Mouse (Mus musculus) intestine, embryonic 14.5 days (tissue): ENCODE measurements around the gene Clstn1. TPM values are rescaled to one million over a fixed set of nuclear protein-coding genes. Genes with fewer than 3 reads are reported as not detected.

Experiments
- ATAC-seq: fragments of 200-750 bp; cut with Nextera tagmentation; replicated peaks from 2 replicates; pipeline ENCODE4 v1.8.0; 2017; ENCODE audit warnings: low read depth, moderate number of reproducible peaks, moderate TSS enrichment, moderate library complexity; ENCODE audit not compliant: low FRiP score, low TSS enrichment
- DNase-seq: peaks from one replicate; pipeline ENCODE4 v3.0.0-alpha.2; 2018; ENCODE audit warnings: low spot score
- H3K27ac ChIP-seq: fragments of 300-500 bp; sonication (generic); 2 replicates; pipeline ENCODE4 v1.5.1; 2014; ENCODE audit warnings: low read depth, mild to moderate bottlenecking, control low read depth
- H3K27me3 ChIP-seq: fragments of 300-500 bp; sonication (generic); replicated peaks from 2 replicates; pipeline ENCODE4 v1.6.1; 2014; ENCODE audit warnings: low read length, control low read depth; ENCODE audit not compliant: control insufficient read depth, insufficient read depth
- H3K36me3 ChIP-seq: fragments of 300-500 bp; sonication (generic); 2 replicates; pipeline ENCODE4 v1.6.1; 2014; ENCODE audit warnings: low read length, control low read depth; ENCODE audit not compliant: control insufficient read depth, insufficient read depth
- H3K4me1 ChIP-seq: fragments of 300-500 bp; sonication (generic); replicated peaks from 2 replicates; pipeline ENCODE4 v1.6.1; 2014; ENCODE audit warnings: low read length, control low read depth, mixed read lengths; ENCODE audit not compliant: control insufficient read depth, insufficient read depth
- H3K4me2 ChIP-seq: fragments of 300-500 bp; sonication (generic); 2 replicates; pipeline ENCODE4 v1.6.1; 2014; ENCODE audit warnings: low read length
- H3K4me3 ChIP-seq: fragments of 300-500 bp; sonication (generic); 2 replicates; pipeline ENCODE4 v1.5.1; 2014; ENCODE audit warnings: low read depth, low read length, control low read depth, mixed read lengths
- H3K9ac ChIP-seq: fragments of 300-500 bp; sonication (generic); 2 replicates; pipeline ENCODE4 v1.6.1; 2014; ENCODE audit warnings: mild to moderate bottlenecking, low read length
- H3K9me3 ChIP-seq: fragments of 300-500 bp; sonication (generic); 2 replicates; pipeline ENCODE4 v1.6.1; 2016; ENCODE audit warnings: low read length, control low read depth; ENCODE audit not compliant: control insufficient read depth
- WGBS: fragments of 180-500 bp; shearing (Covaris S2); extraction: QIAGEN DNeasy Blood & Tissue Kit; methylation state at CpG from one replicate; pipeline ENCODE4 v1.1.7; 2014; 5-methylcytosine and 5-hydroxymethylcytosine counted together
- polyA plus RNA-seq: library from polyadenylated mRNA; unstranded; fragments of >200 nt; fragmentation: Nextera tagmentation; extraction: Ambion mirVana; gene quantifications from 2 replicates; pipeline ENCODE4 v1.2.1, GENCODE M21; 2014

The Clstn1 gene
- polyA plus RNA-seq, 1 experiment from 2014 or later: 30.8 TPM

DNA sequence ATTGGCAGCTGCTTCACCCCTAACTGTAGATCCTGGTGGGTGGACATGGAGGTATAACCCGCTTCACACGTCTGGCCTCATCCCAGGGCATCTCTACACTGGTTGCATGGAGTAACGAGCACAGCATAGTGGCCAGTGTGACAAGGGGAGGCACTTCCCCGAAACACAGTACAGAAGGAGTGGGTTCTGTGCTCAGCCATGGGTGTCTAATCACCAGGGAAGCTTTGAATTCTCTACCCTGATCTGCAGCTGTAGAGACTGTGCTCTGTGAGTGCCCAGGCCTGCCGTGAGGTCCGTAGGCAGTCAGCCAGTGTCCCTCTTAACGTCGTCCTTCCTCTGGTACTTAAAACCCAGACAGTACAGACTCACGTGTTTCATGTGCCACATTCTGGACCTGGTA, 54.6 kb downstream of the Clstn1 start:
- no peak for ATAC-seq
- H3K9me3 ChIP-seq: no peaks in the 10 kb centered on the region
- no peak overlapping the region for H3K27ac ChIP-seq
- WGBS: 67% methylated on average over 9 of the region's 9 CpGs
- no peak overlapping the region for H3K9ac ChIP-seq
- peaks cover 69% of the 10 kb centered on the region for H3K36me3 ChIP-seq
- H3K4me2 ChIP-seq: no peak overlapping the region
- no peaks in the 10 kb centered on the region for H3K4me1 ChIP-seq
- no peaks in the 10 kb centered on the region for H3K27me3 ChIP-seq
- H3K4me3 ChIP-seq: no peak overlapping the region
- DNase-seq: no peak

DNA sequence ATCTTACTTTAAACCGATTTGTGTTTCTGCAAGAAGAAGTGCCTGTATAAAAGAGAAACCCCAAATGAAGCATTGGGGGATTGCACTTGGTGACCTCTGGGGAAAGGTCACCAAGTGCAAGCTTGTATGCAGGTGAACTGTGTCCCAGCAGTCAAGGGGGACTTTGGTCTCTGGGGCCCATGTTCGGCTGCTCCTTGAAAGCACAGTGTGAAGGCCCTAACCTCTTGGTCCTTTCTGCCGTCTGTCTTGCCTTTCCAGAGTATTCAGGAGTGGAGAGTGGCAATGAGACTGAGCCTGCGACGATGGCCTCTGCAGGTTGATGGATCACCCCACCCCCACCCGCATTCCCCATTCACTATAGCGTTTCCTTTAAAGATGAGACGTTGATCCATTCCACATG, 55.1 kb downstream of the Clstn1 start:
- Histone ChIP-seq H3K4me2 (no peak overlapping the region), H3K36me3 (peaks cover 69% of the 10 kb centered on the region), H3K9ac (no peak overlapping the region), H3K4me3 (no peak overlapping the region), H3K27ac (no peak overlapping the region), H3K4me1 (no peaks in the 10 kb centered on the region), H3K27me3 (no peaks in the 10 kb centered on the region), H3K9me3 (no peaks in the 10 kb centered on the region)
- no peak for ATAC-seq
- no peak for DNase-seq
- 54% methylated on average over 8 of the region's 8 CpGs for WGBS

DNA sequence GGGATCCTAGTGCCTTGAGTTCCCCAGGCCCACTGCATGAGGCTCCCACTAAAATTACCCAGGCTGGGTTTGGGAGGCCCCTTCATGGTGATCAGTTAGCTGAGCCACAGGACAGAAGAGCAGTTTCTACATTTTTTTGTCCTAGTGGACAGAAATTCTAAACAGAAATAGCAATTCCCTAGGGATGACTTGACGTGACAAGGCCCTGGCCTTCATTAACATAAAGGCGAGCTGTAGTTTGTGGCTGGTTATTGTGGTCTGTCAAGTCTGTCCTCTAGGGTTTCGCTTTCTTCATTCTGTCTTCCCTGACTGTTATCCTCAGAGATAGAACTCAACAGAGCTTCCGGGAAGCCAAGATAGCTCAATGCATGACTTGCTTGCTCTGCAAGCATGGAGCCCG, 55.7 kb downstream of the Clstn1 start:
- DNase-seq (no peak), ATAC-seq (no peak)
- no peaks in the 10 kb centered on the region for H3K4me1 ChIP-seq
- H3K4me2 ChIP-seq: no peak overlapping the region
- 86% methylated on average over 5 of the region's 5 CpGs for WGBS
- H3K4me3 ChIP-seq: no peak overlapping the region
- no peak overlapping the region for H3K27ac ChIP-seq
- peaks cover 72% of the 10 kb centered on the region for H3K36me3 ChIP-seq
- H3K9ac ChIP-seq: no peak overlapping the region
- no peaks in the 10 kb centered on the region for H3K9me3 ChIP-seq
- no peaks in the 10 kb centered on the region for H3K27me3 ChIP-seq

DNA sequence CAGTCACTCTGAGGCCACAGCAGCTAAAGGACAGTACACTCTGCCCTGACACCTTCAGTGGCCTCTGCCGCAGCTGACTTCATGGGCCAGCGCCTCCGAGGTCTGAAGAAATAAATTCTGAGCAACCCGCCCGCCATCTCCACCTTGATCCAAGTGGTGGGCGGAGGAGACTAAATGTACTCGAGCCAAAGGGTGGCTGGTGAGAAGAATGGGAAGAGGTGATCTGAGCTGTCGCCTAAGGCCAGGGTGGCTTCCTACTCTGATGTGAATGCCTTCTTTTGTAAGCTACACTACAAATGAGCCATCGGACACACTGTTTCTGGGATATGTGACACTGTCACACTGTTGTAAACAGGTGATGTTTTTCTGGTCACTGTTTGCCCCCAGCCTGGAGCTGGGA, 59.5 kb downstream of the Clstn1 start:
- no peaks in the 10 kb centered on the region for H3K9me3 ChIP-seq
- DNase-seq: no peak
- H3K4me3 ChIP-seq: no peak overlapping the region
- ATAC-seq: no peak
- no peak overlapping the region for H3K9ac ChIP-seq
- H3K27me3 ChIP-seq: no peaks in the 10 kb centered on the region
- H3K27ac ChIP-seq: no peak overlapping the region
- H3K4me1 ChIP-seq: no peaks in the 10 kb centered on the region
- WGBS: 92% methylated on average over 9 of the region's 9 CpGs
- no peak overlapping the region for H3K4me2 ChIP-seq
- peaks cover 67% of the 10 kb centered on the region for H3K36me3 ChIP-seq

DNA sequence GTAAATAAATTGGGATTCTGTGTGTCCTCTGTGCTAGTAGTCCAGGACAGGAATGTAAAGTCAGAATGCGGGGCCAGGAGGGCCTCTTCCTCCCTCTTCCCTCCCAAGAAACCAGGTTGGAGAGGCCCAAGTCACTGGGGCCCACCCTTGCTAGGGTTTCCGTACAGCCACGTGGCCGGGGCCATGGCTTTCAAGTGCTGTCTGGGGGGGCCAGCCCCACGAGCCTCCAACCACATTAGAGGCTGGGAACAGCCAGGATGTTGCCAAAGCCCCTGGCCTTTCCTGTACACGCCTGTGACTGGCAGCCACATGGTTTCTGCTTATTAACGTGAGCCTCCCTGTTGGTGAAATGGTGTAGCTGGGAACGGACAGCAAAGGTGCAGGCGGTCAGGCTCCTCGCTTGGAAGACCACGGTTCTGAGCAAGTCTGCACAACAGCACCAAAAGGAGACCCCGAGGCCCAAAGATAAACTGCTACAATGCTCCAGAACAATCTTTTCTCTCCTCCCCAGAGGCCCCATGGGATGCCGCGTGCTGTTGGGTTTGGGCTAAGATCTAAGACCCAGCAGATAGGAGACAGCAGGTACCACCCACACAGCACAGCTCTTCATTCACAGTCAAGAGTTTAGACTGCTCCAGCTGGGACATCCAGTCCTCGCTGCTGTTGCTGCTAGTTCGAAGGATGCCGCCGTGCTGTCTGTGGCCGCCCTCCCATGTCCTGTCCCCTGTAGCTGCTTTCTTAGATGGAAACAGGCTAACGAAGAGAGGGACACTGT, 62.0 kb downstream of the Clstn1 start:
- peaks cover 47% of the 10 kb centered on the region for H3K36me3 ChIP-seq
- no peaks in the 10 kb centered on the region for H3K9me3 ChIP-seq
- no peak overlapping the region for H3K4me2 ChIP-seq
- no peaks in the 10 kb centered on the region for H3K27me3 ChIP-seq
- WGBS: 79% methylated on average over 20 of the region's 20 CpGs
- no peak overlapping the region for H3K9ac ChIP-seq
- H3K4me3 ChIP-seq: no peak overlapping the region
- H3K4me1 ChIP-seq: no peaks in the 10 kb centered on the region
- DNase-seq (no peak), ATAC-seq (no peak)
- H3K27ac ChIP-seq: no peak overlapping the region

DNA sequence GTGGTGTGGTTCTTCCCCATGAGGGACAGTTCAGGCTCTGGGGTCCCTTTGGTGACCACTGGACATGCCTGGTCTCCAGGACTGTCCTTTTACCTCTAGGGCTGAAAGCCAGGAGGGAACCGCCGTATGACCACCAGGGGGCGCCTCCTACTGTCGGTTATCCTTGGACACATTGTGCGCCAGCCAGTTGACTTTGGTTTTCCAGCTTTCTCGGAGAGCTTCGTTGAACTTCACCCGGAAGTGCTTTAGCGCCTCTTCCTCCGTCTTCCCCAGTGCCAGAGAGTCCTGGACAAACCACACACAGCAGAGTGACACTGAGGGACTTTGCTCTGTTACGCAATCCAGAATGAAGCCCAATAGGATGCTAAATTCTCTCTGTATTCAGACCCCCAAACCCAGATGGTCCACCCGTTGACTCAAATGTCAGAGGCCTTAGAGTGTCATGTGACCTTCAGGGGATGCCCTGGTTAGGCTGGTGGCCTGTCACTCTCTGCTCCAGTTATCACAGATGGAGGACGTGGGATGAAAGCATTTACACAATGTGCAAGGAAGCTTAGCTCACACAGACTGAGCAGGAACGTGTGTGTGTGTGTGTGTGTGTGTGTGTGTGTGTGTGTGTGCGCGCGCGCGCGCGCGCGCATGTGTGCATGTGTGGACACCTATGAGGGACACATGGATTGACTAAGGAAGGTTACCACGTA, 64.4 kb downstream of the Clstn1 start:
- WGBS: 67% methylated on average over 24 of the region's 24 CpGs
- Histone ChIP-seq H3K27ac (no peak overlapping the region), H3K4me1 (no peaks in the 10 kb centered on the region), H3K9me3 (no peaks in the 10 kb centered on the region), H3K4me3 (no peak overlapping the region), H3K4me2 (no peak overlapping the region), H3K9ac (no peak overlapping the region), H3K36me3 (peaks cover 30% of the 10 kb centered on the region), H3K27me3 (no peaks in the 10 kb centered on the region)
- ATAC-seq (0 out of 2 replicates have a peak, but pooled peaks have one; percentile 30), DNase-seq (peak; percentile 79)

DNA sequence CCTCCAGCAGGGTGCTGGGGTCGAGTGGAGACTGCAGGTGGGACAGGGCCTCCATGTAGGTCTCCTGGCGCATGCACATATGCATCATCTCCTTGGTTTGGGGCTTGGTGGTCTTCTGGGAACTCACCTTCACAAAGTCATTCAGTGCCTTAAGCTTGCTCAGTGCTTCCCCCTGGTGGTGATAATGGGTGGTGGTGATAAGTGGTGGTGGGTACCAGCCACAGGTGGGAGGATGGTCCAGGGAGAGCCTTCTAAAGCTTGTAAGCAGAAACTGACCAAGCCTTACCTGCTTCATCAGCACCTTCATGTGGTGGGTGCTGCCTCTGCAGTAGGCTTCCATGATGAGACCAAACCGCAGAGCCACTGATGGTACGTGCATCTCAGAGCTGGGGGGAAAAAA, 68.0 kb downstream of the Clstn1 start:
- Histone ChIP-seq H3K27me3 (no peaks in the 10 kb centered on the region), H3K4me2 (no peak overlapping the region), H3K9me3 (no peaks in the 10 kb centered on the region), H3K27ac (no peak overlapping the region), H3K9ac (no peak overlapping the region), H3K36me3 (peaks cover 5% of the 10 kb centered on the region; the same call in 1 of the 2 replicates), H3K4me3 (no peak overlapping the region), H3K4me1 (no peaks in the 10 kb centered on the region)
- DNase-seq (no peak), ATAC-seq (no peak)
- 85% methylated on average over 4 of the region's 4 CpGs for WGBS

DNA sequence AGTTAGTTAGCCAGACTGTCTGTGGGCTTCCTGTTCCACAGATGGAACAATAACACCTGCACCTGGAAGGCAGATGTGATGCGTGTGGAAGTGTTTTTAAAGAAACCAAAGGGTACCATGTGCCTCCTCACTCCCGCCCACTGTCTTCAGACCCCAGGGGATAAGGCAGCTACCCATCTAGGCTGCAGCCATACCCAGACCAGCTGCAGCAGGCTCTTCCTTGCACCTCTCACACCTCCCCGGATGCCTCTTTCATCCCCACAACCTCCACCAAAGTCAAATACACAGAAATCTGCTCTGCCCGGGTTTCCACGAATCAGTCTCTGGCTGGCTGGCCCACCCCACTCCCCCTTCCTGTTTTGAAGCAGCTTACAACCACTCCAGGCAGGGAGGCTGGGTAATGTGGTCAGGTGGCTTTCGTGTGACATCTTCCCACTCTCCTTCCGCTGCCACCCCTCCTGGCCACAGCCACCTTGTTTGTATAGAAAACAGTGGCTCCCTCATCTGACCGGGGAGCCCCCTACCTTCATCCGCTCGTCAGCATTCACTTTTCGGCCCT, 71.7 kb downstream of the Clstn1 start:
- 74% methylated on average over 11 of the region's 11 CpGs for WGBS
- H3K4me3 ChIP-seq: no peak overlapping the region
- no peak for DNase-seq
- no peak for ATAC-seq
- H3K4me1 ChIP-seq: no peaks in the 10 kb centered on the region
- H3K36me3 ChIP-seq: no peaks in the 10 kb centered on the region
- no peaks in the 10 kb centered on the region for H3K9me3 ChIP-seq
- H3K27me3 ChIP-seq: no peaks in the 10 kb centered on the region
- H3K27ac ChIP-seq: no peak overlapping the region
- H3K4me2 ChIP-seq: no peak overlapping the region
- no peak overlapping the region for H3K9ac ChIP-seq
